Mouse (Mus musculus) A20 (cell line): ENCODE results near the gene Tex44.

ENCODE experiments used
- DNase-seq: peaks from one replicate; pipeline ENCODE4 v3.0.0-alpha.2; 2011; ENCODE audit warnings: low read depth, low spot score

Gene Tex44

GRCm38 (mm10) chr1:86426128-86426527 is at the start of gene Tex44, which contains the start of gene Nmur1:
TSS of gene Tex44 (plus strand) at chr1:86426329.
TSS of gene Nmur1 (minus strand) at chr1:86426228.
- no peak for DNase-seq

GRCm38 (mm10) chr1:86376354-86376753 is 49.8 kb upstream of the Tex44 start:
- DNase-seq, result no peak

- no peak for DNase-seq
These were observed 47.5 kb upstream of the Tex44 start for GRCm38 (mm10) chr1:86378662-86379061.

- no peak for DNase-seq
These were observed 47.0 kb upstream of the Tex44 start for GRCm38 (mm10) chr1:86379161-86379569.

GRCm38 (mm10) chr1:86381027-86381426 is 45.1 kb upstream of the Tex44 start:
- peak; percentile 78 for DNase-seq

GRCm38 (mm10) chr1:86389230-86389629 is 36.9 kb upstream of the Tex44 start:
- DNase-seq, result peak; percentile 80

GRCm38 (mm10) chr1:86391425-86391824 is 34.7 kb upstream of the Tex44 start:
- DNase-seq, result no peak

GRCm38 (mm10) chr1:86393219-86393618 is 32.9 kb upstream of the Tex44 start:
- no peak for DNase-seq

- peak; percentile 73 for DNase-seq
These were observed 31.9 kb upstream of the Tex44 start for GRCm38 (mm10) chr1:86394246-86394645.

- DNase-seq, result peak; percentile 41
These were observed 30.2 kb upstream of the Tex44 start for GRCm38 (mm10) chr1:86395897-86396296.

- DNase-seq, result no peak
These were observed 28.5 kb upstream of the Tex44 start for GRCm38 (mm10) chr1:86397621-86398020.

- DNase-seq, result no peak
These were observed 27.9 kb upstream of the Tex44 start for GRCm38 (mm10) chr1:86398222-86398621.

- no peak for DNase-seq
These were observed 26.8 kb upstream of the Tex44 start for GRCm38 (mm10) chr1:86399322-86399721.

GRCm38 (mm10) chr1:86400096-86400754 is 25.9 kb upstream of the Tex44 start:
- no peak for DNase-seq

- peak; percentile 49 for DNase-seq
These were observed 21.3 kb upstream of the Tex44 start for GRCm38 (mm10) chr1:86404834-86405233.

- DNase-seq, result no peak
These were observed 19.8 kb upstream of the Tex44 start for GRCm38 (mm10) chr1:86406313-86406712.

GRCm38 (mm10) chr1:86406914-86407313 is 19.2 kb upstream of the Tex44 start:
- DNase-seq, result no peak

- no peak for DNase-seq
These were observed 17.6 kb upstream of the Tex44 start for GRCm38 (mm10) chr1:86408515-86408914.

GRCm38 (mm10) chr1:86409476-86409875 is 16.7 kb upstream of the Tex44 start:
- no peak for DNase-seq

- DNase-seq, result no peak
These were observed 11.4 kb upstream of the Tex44 start for GRCm38 (mm10) chr1:86414715-86415114.

GRCm38 (mm10) chr1:86415144-86415543 is 11.0 kb upstream of the Tex44 start:
- DNase-seq, result no peak

- DNase-seq, result peak; percentile 61
These were observed 10.4 kb upstream of the Tex44 start for GRCm38 (mm10) chr1:86415612-86416184.

- peak; percentile 65 for DNase-seq
These were observed 9.8 kb upstream of the Tex44 start for GRCm38 (mm10) chr1:86416321-86416720.
